Mouse (Mus musculus) frontal cortex, postnatal 36 days (tissue): ENCODE results near the gene Kcnj14.
A peak's percentile ranks its signal among the peaks of the same experiment; 100 is the strongest.

ENCODE experiments used
- DNase-seq, 2 experiments: peaks; one replicate each; pipeline ENCODE4 v3.0.0; 2022; ENCODE audit warnings: low spot score in 2 of 2

The Kcnj14 gene

GRCm38 (mm10) chr7:45797661-45798510 lies 26.7 kb downstream of the Kcnj14 start:
- no peak for DNase-seq

DNA sequence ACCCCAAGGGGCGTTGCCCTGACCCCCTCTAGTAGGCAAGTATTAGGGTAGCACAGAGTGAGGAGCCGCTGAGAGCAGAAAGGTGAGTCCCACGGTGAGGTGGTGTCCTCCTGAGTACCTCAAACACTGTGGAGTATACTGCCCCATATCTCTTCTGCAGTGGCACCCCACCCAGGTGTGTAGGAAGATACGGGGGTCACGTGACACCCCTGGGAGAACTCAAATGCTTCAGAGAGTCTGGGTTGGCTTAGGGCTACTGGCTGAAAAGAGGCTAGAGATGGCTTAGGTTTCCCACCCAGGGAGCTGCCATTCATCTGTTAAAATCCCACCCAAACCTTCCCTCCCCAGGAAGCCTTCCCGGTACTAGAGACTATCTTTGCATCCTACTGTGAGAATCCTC lies 27.6 kb downstream of the Kcnj14 start:
- no peak for DNase-seq

DNA sequence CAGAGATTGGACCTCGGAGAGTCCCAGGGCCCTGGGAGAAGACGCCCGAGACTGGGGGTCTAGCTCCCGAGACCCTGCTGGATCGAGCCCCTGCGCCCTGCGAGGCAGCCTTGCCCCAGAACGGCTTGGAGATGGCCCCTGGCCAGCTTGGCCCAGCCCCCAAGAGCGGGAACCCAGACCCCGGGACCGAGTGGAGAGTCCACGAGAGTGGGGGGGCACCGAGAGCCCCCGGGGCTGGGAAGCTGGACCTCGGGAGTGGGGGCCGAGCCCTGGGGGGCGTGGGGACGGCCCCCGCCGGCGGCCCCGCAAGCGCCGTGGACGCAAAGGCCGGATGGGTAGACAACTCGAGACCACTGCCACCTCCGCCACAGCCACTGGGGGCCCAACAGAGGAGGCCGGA lies 29.6 kb downstream of the Kcnj14 start:
- DNase-seq, result no peak

GRCm38 (mm10) chr7:45793969-45794585 lies 30.5 kb downstream of the Kcnj14 start:
- DNase-seq, result no peak

- no peak for DNase-seq
Observed at GRCm38 (mm10) chr7:45793240-45793639, 31.3 kb downstream of the Kcnj14 start.

GRCm38 (mm10) chr7:45791756-45792490 lies 32.7 kb downstream of the Kcnj14 start:
- peak in 1 of 2 experiments; percentile 56 for DNase-seq

GRCm38 (mm10) chr7:45790721-45791120 lies 33.9 kb downstream of the Kcnj14 start:
- DNase-seq, result no peak

- DNase-seq, result no peak
Observed at GRCm38 (mm10) chr7:45787642-45788041, 36.9 kb downstream of the Kcnj14 start.

GRCm38 (mm10) chr7:45786661-45787413 lies 37.7 kb downstream of the Kcnj14 start:
- peak in 1 of 2 experiments; percentile 71 for DNase-seq

DNA sequence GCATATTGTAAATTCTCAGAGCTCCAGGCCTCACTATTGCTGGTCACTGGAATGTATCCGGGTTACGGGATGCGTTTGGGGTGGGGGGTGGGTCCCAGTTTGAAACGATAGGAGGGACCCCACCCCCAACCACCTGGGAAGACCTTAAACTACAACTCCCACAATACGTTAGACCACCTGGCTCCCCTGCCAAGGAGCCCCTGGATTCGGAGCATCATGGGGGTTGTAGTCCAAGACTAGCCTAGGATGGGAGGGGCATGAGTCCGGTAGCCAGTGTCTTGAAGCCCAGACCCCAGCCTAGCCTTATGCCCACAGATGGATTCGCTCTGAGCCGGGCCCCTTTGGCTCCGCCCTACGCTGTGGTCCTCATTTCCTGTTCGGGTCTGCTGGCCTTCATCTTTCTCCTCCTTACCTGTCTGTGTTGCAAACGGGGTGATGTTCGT lies 38.4 kb downstream of the Kcnj14 start:
- DNase-seq, result peak in 1 of 2 experiments; percentile 18

- DNase-seq, result no peak
Observed at GRCm38 (mm10) chr7:45785388-45786135, 39.0 kb downstream of the Kcnj14 start.

DNA sequence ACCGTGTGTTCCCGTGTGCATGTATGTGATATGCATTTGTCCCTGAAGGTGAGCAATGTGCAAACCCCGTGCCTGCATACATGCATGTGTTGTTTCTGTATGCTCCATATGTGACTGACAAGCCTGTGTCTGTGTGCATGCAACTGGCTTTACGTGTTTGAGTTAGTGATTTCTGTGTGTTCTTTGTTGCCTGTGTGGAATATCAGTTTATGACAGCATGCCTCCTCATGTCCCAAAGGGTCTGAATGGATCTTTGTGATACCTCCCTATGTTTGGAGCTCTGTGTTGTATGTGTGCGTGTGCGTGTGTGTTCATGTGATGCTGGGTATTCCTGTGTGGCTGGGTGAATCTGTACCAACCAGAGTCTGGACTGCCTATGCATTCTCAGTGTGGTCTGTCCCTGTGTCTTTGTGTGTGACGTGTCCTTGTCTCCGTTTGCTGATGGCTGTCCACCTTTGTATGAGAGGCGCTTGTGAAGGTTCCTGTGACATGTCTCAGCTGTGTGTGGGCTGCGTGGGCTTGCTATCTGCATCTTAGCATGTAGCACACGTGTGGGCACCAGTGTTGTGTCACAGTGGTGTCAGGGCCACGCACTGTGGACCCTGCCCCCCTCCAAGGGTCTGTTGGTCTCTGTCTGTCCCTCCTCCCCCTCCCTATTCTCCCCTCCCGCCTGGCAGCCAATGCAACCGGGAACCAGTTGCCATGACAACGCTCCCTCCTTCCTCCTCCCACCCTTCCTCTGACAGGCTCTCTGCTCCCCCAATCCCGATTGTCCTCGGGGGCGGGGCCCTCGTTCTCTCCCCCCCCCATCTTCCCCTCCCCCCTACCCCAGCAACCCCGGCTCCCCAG lies 39.8 kb downstream of the Kcnj14 start, which contains the start of gene Sult2b1:
Sult2b1 (minus strand) TSS at position 146 of the 849 bp plus-strand sequence.
- DNase-seq, result peak; percentile 88 to 93

DNA sequence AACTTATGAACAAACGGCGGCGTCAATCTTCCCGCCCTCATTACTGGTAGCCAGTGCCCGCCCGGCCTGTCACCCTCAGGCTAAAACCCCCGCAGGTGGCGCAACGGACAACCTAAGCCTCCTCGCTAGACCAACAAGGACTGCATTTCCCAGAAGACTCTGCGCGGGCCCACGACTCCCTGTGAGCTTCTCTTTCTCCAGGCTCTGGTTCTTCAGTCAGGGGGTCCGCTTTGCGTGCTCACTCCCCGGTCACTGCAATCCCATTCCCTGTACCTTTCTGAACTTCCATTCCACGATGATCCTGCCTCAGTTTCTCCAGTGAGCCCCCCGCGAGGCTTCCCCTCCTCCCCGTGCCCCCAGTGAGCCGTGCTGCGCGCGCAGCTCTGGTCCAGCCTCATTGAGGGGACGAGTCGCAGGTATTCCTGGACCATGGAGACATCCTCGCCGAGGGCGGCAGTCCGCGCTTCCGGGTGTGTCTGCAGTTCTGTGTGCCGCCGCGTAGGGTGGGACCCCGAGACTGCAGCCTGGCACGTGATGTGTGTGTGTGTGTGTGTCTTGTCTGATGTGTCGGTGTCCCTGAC lies 41.0 kb downstream of the Kcnj14 start, which contains the start of gene Lmtk3:
Lmtk3 (plus strand) TSS at position 228 of the 581 bp plus-strand sequence.
- DNase-seq, result peak; percentile 83 to 86

DNA sequence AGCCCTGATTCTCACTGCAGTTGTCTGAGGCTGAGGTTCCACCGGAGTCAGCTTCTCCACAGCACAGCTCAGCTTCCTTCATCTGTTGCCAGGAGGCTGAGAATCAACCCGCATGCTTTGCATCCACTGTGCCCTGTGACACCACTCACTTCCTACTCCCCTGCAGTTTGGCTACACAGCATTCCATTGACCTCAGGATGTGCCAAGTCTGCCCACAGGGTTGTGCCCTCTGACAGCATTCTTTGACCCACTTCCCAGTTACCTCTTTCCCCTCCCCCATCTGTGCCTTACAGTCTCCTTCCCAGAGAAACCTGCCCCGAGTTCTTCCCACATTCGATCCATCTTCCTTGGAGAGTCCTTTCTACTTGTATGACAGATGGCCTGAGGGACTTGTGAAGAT lies 42.3 kb downstream of the Kcnj14 start:
- no peak for DNase-seq

- no peak for DNase-seq
Observed at GRCm38 (mm10) chr7:45779081-45779641, 45.4 kb downstream of the Kcnj14 start.

GRCm38 (mm10) chr7:45775237-45775636 lies 49.3 kb downstream of the Kcnj14 start:
- no peak for DNase-seq

DNA sequence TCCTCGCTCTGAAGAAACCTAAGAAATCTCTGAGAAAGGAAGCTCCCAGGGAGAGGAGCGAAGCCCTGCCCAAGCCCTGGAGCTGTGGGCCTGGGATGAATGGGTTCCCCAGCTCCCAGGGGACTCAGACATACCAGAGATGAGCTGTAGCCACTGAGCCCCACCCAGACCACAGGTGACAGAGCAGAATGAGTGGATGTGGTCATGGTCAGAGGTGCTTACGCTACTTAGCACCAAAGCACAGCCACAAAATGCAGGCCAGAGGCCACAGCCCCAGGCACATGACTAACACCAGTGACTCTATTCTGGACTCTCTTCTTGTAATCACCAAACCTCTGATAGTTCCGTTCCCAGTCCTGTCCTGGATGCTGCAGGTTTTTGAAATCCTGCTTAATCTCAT lies 53.5 kb downstream of the Kcnj14 start:
- no peak for DNase-seq

- no peak for DNase-seq
Observed at GRCm38 (mm10) chr7:45770427-45771082, 54.0 kb downstream of the Kcnj14 start.

GRCm38 (mm10) chr7:45767500-45767899 lies 57.1 kb downstream of the Kcnj14 start:
- no peak for DNase-seq
